Comparison of ENCODE assay signal across 18 mouse cellular contexts in the genomic region with DNA sequence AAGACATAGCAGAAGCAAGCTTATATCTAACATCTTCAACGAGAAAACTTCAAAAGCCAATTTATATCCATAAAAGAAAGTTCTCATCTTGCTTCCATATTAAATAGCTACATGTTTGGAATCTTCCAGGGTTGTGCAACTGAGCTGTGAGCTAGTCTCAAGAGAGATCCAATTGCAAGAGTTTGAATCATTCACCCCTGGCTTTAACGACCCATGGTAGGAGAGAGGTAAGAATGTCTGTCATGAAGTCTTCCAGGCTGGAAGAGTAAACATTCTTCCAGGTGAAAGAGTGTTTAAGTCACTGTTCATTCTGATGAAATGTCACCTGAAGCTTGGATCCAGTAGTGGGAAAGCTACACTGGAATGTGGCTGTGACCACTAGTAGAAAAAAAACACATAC.
"Had no signal": no experiment of that assay in that cellular context is flagged by ENCODE, and none has a peak within 500 bp of the region (broad histone marks: within the 10 kb centered on the region; RNA-seq: fewer than 3 reads in every experiment).

No protein-coding gene starts in this region.

- H3K9ac ChIP-seq: kidney, embryonic 15.5 days; liver, embryonic 14.5 days; liver, postnatal 0 days; lung, embryonic 15.5 days; midbrain, embryonic 15.5 days; neural tube, embryonic 13.5 days had no signal

- H3K4me2 ChIP-seq: kidney, embryonic 15.5 days; lung, embryonic 15.5 days; midbrain, embryonic 11.5 days; midbrain, embryonic 15.5 days; neural tube, embryonic 13.5 days had no signal

- DNase-seq: kidney, adult 8-10 months; kidney, postnatal 10 days; layer of hippocampus, postnatal 36 days; liver, postnatal 0 days; lung, postnatal 14 days; lung, postnatal 4 days; retina, postnatal 1 day; right cerebral cortex, postnatal 25 days; spleen, adult 18-20 months; thymus, adult 18-20 months; thymus, postnatal 4 days had no signal

- ATAC-seq: liver, postnatal 0 days; midbrain, embryonic 15.5 days had no signal

- H3K4me1 ChIP-seq: kidney, embryonic 15.5 days; midbrain, embryonic 15.5 days had no signal

- H3K27ac ChIP-seq: kidney, embryonic 15.5 days; left cerebral cortex, adult 2 months; liver, embryonic 14.5 days; lung, embryonic 15.5 days; midbrain, embryonic 15.5 days; neural tube, embryonic 13.5 days had no signal

- H3K36me3 ChIP-seq: kidney, embryonic 15.5 days; lung, embryonic 15.5 days; midbrain, embryonic 15.5 days; neural tube, embryonic 13.5 days had no signal

- H3K9me3 ChIP-seq: kidney, embryonic 15.5 days; lung, embryonic 15.5 days; midbrain, embryonic 15.5 days; neural tube, embryonic 13.5 days had no signal

- H3K4me3 ChIP-seq: kidney, embryonic 15.5 days; left cerebral cortex, adult 2 months; lung, embryonic 15.5 days; midbrain, embryonic 15.5 days; neural tube, embryonic 13.5 days had no signal

- H3K27me3 ChIP-seq: kidney, embryonic 15.5 days; lung, embryonic 15.5 days; midbrain, embryonic 15.5 days; neural tube, embryonic 13.5 days had no signal
